Mouse (Mus musculus): ENCODE results near the gene Glipr2.

DNA sequence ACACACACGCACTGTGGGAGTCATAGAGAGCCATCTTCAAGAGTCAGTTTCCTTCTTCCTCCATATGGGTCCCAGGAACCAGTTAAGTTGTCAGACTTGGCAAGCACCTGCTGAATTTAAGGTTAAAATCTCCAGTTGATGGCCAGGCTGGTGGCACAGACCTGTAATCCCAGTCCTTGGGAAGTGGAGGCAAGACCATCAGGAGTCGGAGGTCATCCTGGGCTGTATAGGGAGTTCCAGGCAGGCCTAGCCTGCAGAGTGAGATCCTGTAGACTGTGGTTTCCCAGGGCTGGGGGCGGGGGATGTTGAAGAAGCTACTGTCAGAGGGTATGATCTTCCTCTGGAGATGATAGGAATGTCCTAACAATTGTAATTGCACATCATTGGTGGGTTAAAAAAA is 31.8 kb downstream of the Glipr2 start:
- TF ChIP-seq CTCF (IDR thresholded peaks at IDR 0.05; ENCODE audit: low read depth, low read length), result no peak
- TF ChIP-seq POLR2A (IDR thresholded peaks at IDR 0.05; ENCODE audit: insufficient read depth, low read length), result no peak
